Mouse (Mus musculus) forebrain, embryonic 16.5 days (tissue): ENCODE data around the gene Col18a1. TPM values are rescaled to one million over a fixed set of nuclear protein-coding genes. Genes with fewer than 3 reads are reported as not detected.

Experiments used
- ATAC-seq: fragments of 200-750 bp; cut with Nextera tagmentation; 2 replicates; pipeline ENCODE4 v1.8.0; 2017; ENCODE audit warnings: mild to moderate bottlenecking, moderate library complexity
- H3K27ac ChIP-seq: fragments of 300-500 bp; sonication (generic); 2 replicates; pipeline ENCODE4 v1.5.1; 2014; ENCODE audit warnings: low read length, control low read depth
- H3K27me3 ChIP-seq: fragments of 300-500 bp; sonication (generic); replicated peaks from 2 replicates; pipeline ENCODE4 v1.6.1; 2014; ENCODE audit warnings: low read length; ENCODE audit not compliant: control insufficient read depth, insufficient read depth
- H3K36me3 ChIP-seq: fragments of 300-500 bp; sonication (generic); 2 replicates; pipeline ENCODE4 v1.6.1; 2014; ENCODE audit not compliant: control insufficient read depth, insufficient read depth
- H3K4me1 ChIP-seq: fragments of 300-500 bp; sonication (generic); replicated peaks from 2 replicates; pipeline ENCODE4 v1.6.1; 2014; ENCODE audit warnings: low read length; ENCODE audit not compliant: control insufficient read depth, insufficient read depth
- H3K4me2 ChIP-seq: fragments of 300-500 bp; sonication (generic); 2 replicates; pipeline ENCODE4 v1.6.1; 2014; ENCODE audit warnings: mild to moderate bottlenecking, low read length, control low read depth
- H3K4me3 ChIP-seq: fragments of 300-500 bp; sonication (generic); replicated peaks from 2 replicates; pipeline ENCODE4 v1.5.1; 2014; ENCODE audit warnings: mild to moderate bottlenecking, low read length, control low read depth
- H3K9ac ChIP-seq: fragments of 300-500 bp; sonication (generic); replicated peaks from 2 replicates; pipeline ENCODE4 v1.6.1; 2014; ENCODE audit warnings: low read depth, low read length, control low read depth
- H3K9me3 ChIP-seq: fragments of 300-500 bp; sonication (generic); 2 replicates; pipeline ENCODE4 v1.6.1; 2016; ENCODE audit warnings: low read length; ENCODE audit not compliant: control insufficient read depth
- WGBS: fragments of 180-500 bp; shearing (Covaris S2); extraction: QIAGEN DNeasy Blood & Tissue Kit; methylation state at CpG from one replicate; pipeline ENCODE4 v1.1.7; 2014; 5-methylcytosine and 5-hydroxymethylcytosine counted together
- polyA plus RNA-seq: library from polyadenylated mRNA; unstranded; fragments of >200 nt; fragmentation: Nextera tagmentation; extraction: Ambion mirVana; gene quantifications from 2 replicates; pipeline ENCODE4 v1.2.1, GENCODE M21; 2015

The Col18a1 gene
- polyA plus RNA-seq, 1 experiment from 2014 or later, result 21.7 TPM

GRCm38 (mm10) chr10:77090063-77090462, 76.3 kb downstream of the Col18a1 start:
- ATAC-seq, result no peak
- Histone ChIP-seq H3K9ac (no peak overlapping the region), H3K9me3 (peaks cover 8% of the 10 kb centered on the region; the same call in 1 of the 2 replicates), H3K4me3 (no peak overlapping the region), H3K27ac (no peak overlapping the region), H3K4me1 (no peaks in the 10 kb centered on the region), H3K27me3 (no peaks in the 10 kb centered on the region), H3K4me2 (no peak overlapping the region), H3K36me3 (no peaks in the 10 kb centered on the region)
- 89% methylated on average over 5 of the region's 5 CpGs for WGBS

- Histone ChIP-seq H3K27me3 (no peaks in the 10 kb centered on the region), H3K4me3 (no peak overlapping the region), H3K4me1 (no peaks in the 10 kb centered on the region), H3K36me3 (no peaks in the 10 kb centered on the region), H3K4me2 (no peak overlapping the region), H3K27ac (no peak overlapping the region), H3K9me3 (peaks cover 8% of the 10 kb centered on the region; the same call in 1 of the 2 replicates), H3K9ac (no peak overlapping the region)
- 58% methylated on average over 8 of the region's 8 CpGs for WGBS
- ATAC-seq, result no peak
These were observed 77.0 kb downstream of the Col18a1 start for GRCm38 (mm10) chr10:77089336-77089735.

- no peaks in the 10 kb centered on the region for H3K36me3 ChIP-seq
- H3K9me3 ChIP-seq, result no peaks in the 10 kb centered on the region
- no peak overlapping the region for H3K4me2 ChIP-seq
- H3K27ac ChIP-seq, result no peak overlapping the region
- no peaks in the 10 kb centered on the region for H3K27me3 ChIP-seq
- no peak overlapping the region for H3K4me3 ChIP-seq
- 0 out of 2 replicates have a peak, but pooled peaks cover 2% of the 10 kb centered on the region for H3K4me1 ChIP-seq
- ATAC-seq, result no peak
- 95% methylated on average over 1 of the region's 1 CpGs for WGBS
- no peak overlapping the region for H3K9ac ChIP-seq
These were observed 81.8 kb downstream of the Col18a1 start for GRCm38 (mm10) chr10:77084568-77084967.

- no peaks in the 10 kb centered on the region for H3K9me3 ChIP-seq
- H3K4me1 ChIP-seq, result 0 out of 2 replicates have a peak, but pooled peaks cover 2% of the 10 kb centered on the region
- H3K36me3 ChIP-seq, result no peaks in the 10 kb centered on the region
- 63% methylated on average over 5 of the region's 5 CpGs for WGBS
- H3K4me3 ChIP-seq, result no peak overlapping the region
- H3K9ac ChIP-seq, result no peak overlapping the region
- H3K27me3 ChIP-seq, result no peaks in the 10 kb centered on the region
- no peak for ATAC-seq
- no peak overlapping the region for H3K27ac ChIP-seq
- no peak overlapping the region for H3K4me2 ChIP-seq
These were observed 83.4 kb downstream of the Col18a1 start for GRCm38 (mm10) chr10:77082921-77083320.

GRCm38 (mm10) chr10:77082453-77082852, 83.9 kb downstream of the Col18a1 start:
- WGBS, result 33% methylated on average over 3 of the region's 3 CpGs
- H3K9ac ChIP-seq, result no peak overlapping the region
- H3K27me3 ChIP-seq, result no peaks in the 10 kb centered on the region
- 0 out of 2 replicates have a peak, but pooled peaks cover 2% of the 10 kb centered on the region for H3K4me1 ChIP-seq
- no peaks in the 10 kb centered on the region for H3K9me3 ChIP-seq
- H3K36me3 ChIP-seq, result no peaks in the 10 kb centered on the region
- H3K4me3 ChIP-seq, result no peak overlapping the region
- peak; percentile 50; the same call in 1 of the 2 replicates for ATAC-seq
- no peak overlapping the region for H3K27ac ChIP-seq
- H3K4me2 ChIP-seq, result no peak overlapping the region

GRCm38 (mm10) chr10:77078961-77079360, 87.4 kb downstream of the Col18a1 start:
- Histone ChIP-seq H3K36me3 (no peaks in the 10 kb centered on the region), H3K4me3 (no peak overlapping the region), H3K9me3 (no peaks in the 10 kb centered on the region), H3K4me1 (0 out of 2 replicates have a peak, but pooled peaks cover 2% of the 10 kb centered on the region), H3K9ac (no peak overlapping the region), H3K27me3 (no peaks in the 10 kb centered on the region), H3K4me2 (no peak overlapping the region), H3K27ac (no peak overlapping the region)
- ATAC-seq, result no peak
- 92% methylated on average over 8 of the region's 8 CpGs for WGBS

GRCm38 (mm10) chr10:77078456-77078855, 87.9 kb downstream of the Col18a1 start:
- no peak for ATAC-seq
- Histone ChIP-seq H3K4me2 (no peak overlapping the region), H3K36me3 (no peaks in the 10 kb centered on the region), H3K27me3 (no peaks in the 10 kb centered on the region), H3K27ac (no peak overlapping the region), H3K9ac (no peak overlapping the region), H3K4me1 (0 out of 2 replicates have a peak, but pooled peaks cover 2% of the 10 kb centered on the region), H3K4me3 (no peak overlapping the region), H3K9me3 (no peaks in the 10 kb centered on the region)
- WGBS, result 93% methylated on average over 4 of the region's 4 CpGs

GRCm38 (mm10) chr10:77074276-77074974, 91.9 kb downstream of the Col18a1 start:
- Histone ChIP-seq H3K27ac (no peak overlapping the region), H3K36me3 (no peaks in the 10 kb centered on the region), H3K27me3 (no peaks in the 10 kb centered on the region), H3K9me3 (no peaks in the 10 kb centered on the region), H3K4me3 (no peak overlapping the region), H3K4me1 (no peaks in the 10 kb centered on the region), H3K9ac (no peak overlapping the region), H3K4me2 (no peak overlapping the region)
- 81% methylated on average over 4 of the region's 4 CpGs for WGBS
- no peak for ATAC-seq

- H3K4me1 ChIP-seq, result no peaks in the 10 kb centered on the region
- H3K4me2 ChIP-seq, result no peak overlapping the region
- H3K27ac ChIP-seq, result no peak overlapping the region
- no peaks in the 10 kb centered on the region for H3K27me3 ChIP-seq
- no peaks in the 10 kb centered on the region for H3K36me3 ChIP-seq
- WGBS, result 50% methylated on average over 4 of the region's 4 CpGs
- H3K9ac ChIP-seq, result no peak overlapping the region
- no peak overlapping the region for H3K4me3 ChIP-seq
- H3K9me3 ChIP-seq, result no peaks in the 10 kb centered on the region
- no peak for ATAC-seq
These were observed 96.3 kb downstream of the Col18a1 start for GRCm38 (mm10) chr10:77070072-77070471.
